Mouse (Mus musculus) heart, embryonic 16.5 days (tissue): Measurements from ENCODE around the gene Asf1b. TPM values are rescaled to one million over a fixed set of nuclear protein-coding genes. Genes with fewer than 3 reads are reported as not detected.

Source experiments
- ATAC-seq: fragments of 200-750 bp; cut with Nextera tagmentation; replicated peaks from 2 replicates; pipeline ENCODE4 v1.8.0; 2017; ENCODE audit warnings: moderate number of reproducible peaks; ENCODE audit not compliant: insufficient read depth, low FRiP score; ENCODE audit errors: extremely low read depth
- H3K27ac ChIP-seq: fragments of 300-500 bp; sonication (generic); 2 replicates; pipeline ENCODE4 v1.5.1; 2014; ENCODE audit warnings: mild to moderate bottlenecking, low read length, control low read depth, moderate library complexity
- H3K27me3 ChIP-seq: fragments of 300-500 bp; sonication (generic); 2 replicates; pipeline ENCODE4 v1.6.1; 2014; ENCODE audit warnings: low read length, mixed read lengths; ENCODE audit not compliant: control insufficient read depth, insufficient read depth
- H3K36me3 ChIP-seq: fragments of 300-500 bp; sonication (generic); 2 replicates; pipeline ENCODE4 v1.6.1; 2014; ENCODE audit not compliant: control insufficient read depth, insufficient read depth
- H3K4me1 ChIP-seq: fragments of 300-500 bp; sonication (generic); 2 replicates; pipeline ENCODE4 v1.6.1; 2014; ENCODE audit warnings: low read length, mixed read lengths; ENCODE audit not compliant: control insufficient read depth, insufficient read depth
- H3K4me2 ChIP-seq: fragments of 300-500 bp; sonication (generic); 2 replicates; pipeline ENCODE4 v1.6.1; 2014; ENCODE audit warnings: low read depth, mild to moderate bottlenecking, control low read depth, low read length
- H3K4me3 ChIP-seq: fragments of 300-500 bp; sonication (generic); 2 replicates; pipeline ENCODE4 v1.5.1; 2014; ENCODE audit warnings: mild to moderate bottlenecking, control low read depth, low read length
- H3K9ac ChIP-seq: fragments of 300-500 bp; sonication (generic); 2 replicates; pipeline ENCODE4 v1.6.1; 2014; ENCODE audit warnings: low read length, control low read depth
- H3K9me3 ChIP-seq: fragments of 300-500 bp; sonication (generic); replicated peaks from 2 replicates; pipeline ENCODE4 v1.6.1; 2016; ENCODE audit warnings: low read length; ENCODE audit not compliant: control insufficient read depth
- WGBS: fragments of 180-500 bp; shearing (Covaris S2); extraction: QIAGEN DNeasy Blood & Tissue Kit; methylation state at CpG from one replicate; pipeline ENCODE4 v1.1.7; 2014; 5-methylcytosine and 5-hydroxymethylcytosine counted together
- polyA plus RNA-seq: library from polyadenylated mRNA; unstranded; fragments of >200 nt; fragmentation: Nextera tagmentation; extraction: Ambion mirVana; gene quantifications from 2 replicates; pipeline ENCODE4 v1.2.1, GENCODE M21; 2015

Asf1b gene
- polyA plus RNA-seq, 1 experiment from 2014 or later: 69.1 TPM

DNA sequence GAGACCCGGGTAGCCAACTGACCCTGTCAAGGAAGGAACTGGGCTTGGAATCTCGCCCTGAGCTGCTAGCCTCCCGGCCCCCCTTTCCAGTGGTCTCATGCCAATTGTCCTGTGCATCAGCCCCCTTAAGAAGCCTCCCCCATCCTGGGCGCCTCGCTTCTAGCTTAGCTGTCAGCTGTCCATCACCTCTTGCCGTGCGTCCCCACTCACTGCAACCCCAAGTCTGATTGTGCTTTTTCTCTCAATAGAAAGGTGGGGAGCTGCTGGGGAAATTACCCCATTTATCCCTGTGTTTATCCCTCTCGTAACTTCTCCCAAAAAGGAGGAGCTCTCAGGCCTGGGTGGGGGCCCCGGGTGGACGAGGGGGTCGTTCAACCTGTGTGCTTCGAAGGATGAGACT is 40.7 kb downstream of the Asf1b start:
- ATAC-seq: no peak
- peak overlapping the region; percentile 92 for H3K9ac ChIP-seq
- peak overlapping the region; percentile 97 for H3K27ac ChIP-seq
- peaks cover 20% of the 10 kb centered on the region for H3K4me1 ChIP-seq
- 29% methylated on average over 12 of the region's 12 CpGs for WGBS
- H3K4me2 ChIP-seq: peak overlapping the region; percentile 97
- peak overlapping the region; percentile 88 for H3K4me3 ChIP-seq
- no peaks in the 10 kb centered on the region for H3K9me3 ChIP-seq
- H3K27me3 ChIP-seq: no peaks in the 10 kb centered on the region
- H3K36me3 ChIP-seq: peaks cover 45% of the 10 kb centered on the region

DNA sequence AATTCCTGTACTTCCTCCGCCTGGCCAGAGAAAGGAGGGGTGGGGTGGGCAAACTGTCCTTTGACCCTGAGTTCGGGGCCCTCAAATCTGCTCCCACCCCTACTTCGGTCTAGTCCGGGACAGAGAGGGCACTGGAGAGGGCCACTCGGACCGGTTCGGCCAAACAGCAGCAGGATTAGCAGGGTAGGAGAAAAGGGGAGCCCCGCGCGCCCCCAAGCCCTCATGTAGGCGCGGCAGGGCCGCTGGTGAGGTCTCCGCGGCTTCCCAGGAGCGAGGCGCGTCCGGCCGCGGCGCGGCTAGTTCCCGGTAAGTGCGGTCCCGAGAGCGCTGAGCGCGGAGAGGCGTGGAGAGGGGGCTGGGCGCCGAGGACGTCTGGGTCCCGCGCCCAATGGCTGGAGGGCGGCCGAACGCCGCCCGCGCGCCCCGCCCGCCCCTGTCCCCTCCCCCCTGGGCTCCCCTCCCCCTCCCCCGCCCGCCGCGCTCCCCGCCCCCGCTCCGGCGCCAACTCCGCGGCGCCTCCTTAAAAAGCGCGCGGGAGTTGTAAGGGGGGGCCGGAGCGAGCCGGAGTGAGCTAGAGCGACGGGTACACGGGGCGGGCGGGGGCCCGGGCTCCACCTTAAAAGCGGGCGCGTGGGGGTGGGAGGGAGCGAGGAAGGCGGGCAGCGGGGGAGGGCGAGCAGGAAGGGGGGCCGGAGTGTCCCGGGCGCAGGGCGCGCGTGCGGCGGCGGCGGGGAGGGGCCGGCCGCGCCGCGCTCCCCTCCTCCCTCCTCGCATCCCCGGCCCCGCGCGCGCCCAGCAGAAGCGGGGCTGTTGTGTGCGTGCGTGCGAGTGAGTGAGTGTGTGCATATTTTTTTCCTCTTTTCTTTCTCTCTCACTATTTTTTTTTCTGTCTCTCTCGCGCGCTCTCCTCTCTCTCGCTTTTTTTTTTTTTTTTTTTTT is 41.5 kb downstream of the Asf1b start:
- no peaks in the 10 kb centered on the region for H3K9me3 ChIP-seq
- ATAC-seq: peak; percentile 84
- no peaks in the 10 kb centered on the region; the same call in 1 of the 2 replicates for H3K27me3 ChIP-seq
- H3K27ac ChIP-seq: peak overlapping the region; percentile 97
- peak overlapping the region; percentile 92 for H3K9ac ChIP-seq
- under 1% methylated on average over 49 of the region's 103 CpGs for WGBS
- peak overlapping the region; percentile 88 for H3K4me3 ChIP-seq
- peaks cover 39% of the 10 kb centered on the region for H3K36me3 ChIP-seq
- H3K4me1 ChIP-seq: peaks cover 20% of the 10 kb centered on the region
- peak overlapping the region; percentile 97 for H3K4me2 ChIP-seq

DNA sequence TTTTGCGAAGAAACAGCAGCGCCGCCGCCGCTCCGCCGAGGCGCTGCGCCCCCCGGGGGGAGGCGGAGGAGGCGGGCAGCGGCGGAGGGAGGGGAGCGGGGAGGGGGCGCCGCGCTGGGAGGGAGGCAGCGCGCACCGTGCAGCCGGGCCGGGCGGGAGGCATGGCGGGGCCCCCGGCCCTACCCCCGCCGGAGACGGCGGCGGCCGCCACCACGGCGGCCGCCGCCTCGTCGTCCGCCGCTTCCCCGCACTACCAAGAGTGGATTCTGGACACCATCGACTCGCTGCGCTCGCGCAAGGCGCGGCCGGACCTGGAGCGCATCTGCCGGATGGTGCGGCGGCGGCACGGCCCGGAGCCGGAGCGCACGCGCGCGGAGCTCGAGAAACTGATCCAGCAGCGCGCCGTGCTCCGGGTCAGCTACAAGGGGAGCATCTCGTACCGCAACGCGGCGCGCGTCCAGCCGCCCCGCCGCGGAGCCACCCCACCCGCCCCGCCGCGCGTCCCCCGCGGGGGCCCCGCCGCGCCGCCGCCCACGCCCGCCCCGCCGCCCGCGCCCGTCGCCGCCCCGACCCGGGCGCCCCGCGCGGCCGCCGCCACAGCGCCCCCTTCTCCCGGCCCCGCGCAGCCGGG is 42.3 kb downstream of the Asf1b start, which contains the start of gene Samd1:
Gene Samd1, plus strand, starts transcription at position 162 of the 631 bp plus-strand sequence.
- Histone ChIP-seq H3K36me3 (peaks cover 32% of the 10 kb centered on the region), H3K9ac (peak within 1 kb of the TSS; percentile 92), H3K4me2 (peak within 1 kb of the TSS; percentile 97), H3K4me3 (peak within 1 kb of the TSS; percentile 88), H3K27ac (peak within 1 kb of the TSS; percentile 97), H3K27me3 (no peaks in the 10 kb centered on the region; the same call in 1 of the 2 replicates), H3K4me1 (peaks cover 20% of the 10 kb centered on the region), H3K9me3 (no peaks in the 10 kb centered on the region)
- WGBS: under 1% methylated on average over 69 of the region's 112 CpGs
- no peak for ATAC-seq

DNA sequence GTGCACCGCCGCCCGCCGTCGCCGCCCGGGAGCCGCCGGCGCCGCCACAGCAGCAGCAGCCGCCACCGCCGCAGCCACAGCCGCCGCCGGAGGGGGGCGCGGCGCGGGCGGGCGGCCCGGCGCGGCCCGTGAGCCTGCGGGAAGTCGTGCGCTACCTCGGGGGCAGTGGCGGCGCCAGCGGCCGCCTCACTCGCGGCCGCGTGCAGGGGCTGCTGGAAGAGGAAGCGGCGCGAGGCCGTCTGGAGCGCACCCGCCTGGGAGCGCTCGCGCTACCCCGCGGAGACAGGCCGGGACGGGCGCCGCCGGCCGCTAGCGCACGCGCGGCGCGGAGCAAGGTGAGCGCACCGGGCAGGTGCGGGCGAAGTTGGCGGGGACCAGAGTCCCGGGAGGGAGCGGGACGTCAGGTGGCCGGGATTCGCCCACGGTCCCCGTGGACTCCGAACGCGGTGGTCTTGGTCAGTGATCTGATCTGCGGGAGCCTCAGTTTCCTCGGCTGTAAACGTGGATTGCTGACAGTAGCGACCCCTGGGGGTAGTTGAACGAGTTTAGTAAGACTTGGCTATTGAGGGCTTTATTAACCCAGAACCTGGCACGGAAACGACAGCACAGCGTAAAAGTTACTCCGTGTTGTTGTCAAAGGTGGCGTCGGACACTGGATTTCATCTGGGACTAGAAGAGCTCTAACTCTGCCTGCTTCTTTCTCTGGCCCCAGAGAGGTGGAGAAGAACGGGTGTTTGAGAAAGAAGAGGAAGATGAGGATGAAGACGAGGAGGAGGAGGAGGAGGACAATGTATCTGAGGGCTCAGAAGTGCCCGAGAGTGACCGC is 43.1 kb downstream of the Asf1b start:
- peak overlapping the region; percentile 88 for H3K4me3 ChIP-seq
- peaks cover 30% of the 10 kb centered on the region for H3K36me3 ChIP-seq
- peaks cover 25% of the 10 kb centered on the region for H3K4me1 ChIP-seq
- ATAC-seq: peak; percentile 5; the same call in 1 of the 2 replicates
- H3K27me3 ChIP-seq: no peaks in the 10 kb centered on the region; the same call in 1 of the 2 replicates
- H3K9me3 ChIP-seq: no peaks in the 10 kb centered on the region
- H3K27ac ChIP-seq: peak overlapping the region; percentile 97
- WGBS: under 1% methylated on average over 70 of the region's 92 CpGs
- H3K9ac ChIP-seq: peak overlapping the region; percentile 92
- peak overlapping the region; percentile 68 for H3K4me2 ChIP-seq

- no peak for ATAC-seq
- Histone ChIP-seq H3K27ac (no peak overlapping the region), H3K9me3 (no peaks in the 10 kb centered on the region), H3K4me2 (peak overlapping the region; percentile 68), H3K9ac (peak overlapping the region; percentile 92), H3K4me1 (peaks cover 32% of the 10 kb centered on the region), H3K27me3 (no peaks in the 10 kb centered on the region; the same call in 1 of the 2 replicates), H3K4me3 (peak overlapping the region; percentile 88), H3K36me3 (peaks cover 24% of the 10 kb centered on the region)
- 61% methylated on average over 16 of the region's 16 CpGs for WGBS
Measured at GRCm38 (mm10) chr8:83999057-83999705, 43.9 kb downstream of the Asf1b start.

DNA sequence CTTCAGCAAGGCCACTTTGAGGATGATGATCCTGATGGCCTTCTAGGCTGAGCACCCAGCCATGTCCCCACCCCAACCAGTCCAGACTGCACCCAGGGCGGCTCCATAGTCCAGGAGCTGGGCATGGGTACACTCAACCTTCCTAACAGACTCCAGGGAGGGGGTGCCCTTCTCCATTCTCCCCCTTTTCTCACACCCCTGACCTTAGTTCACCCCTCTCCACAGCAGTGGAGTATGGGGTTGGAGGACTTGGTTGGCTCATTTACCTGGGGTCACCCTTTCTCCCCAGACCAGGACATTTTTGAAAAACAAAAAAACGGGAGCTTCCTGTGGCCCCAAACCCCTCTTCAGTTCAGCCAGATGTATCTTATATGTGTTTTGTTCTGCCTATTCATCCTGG is 44.5 kb downstream of the Asf1b start:
- 89% methylated on average over 2 of the region's 2 CpGs for WGBS
- Histone ChIP-seq H3K4me3 (no peak overlapping the region), H3K4me2 (no peak overlapping the region), H3K27me3 (no peaks in the 10 kb centered on the region; the same call in 1 of the 2 replicates), H3K36me3 (peaks cover 18% of the 10 kb centered on the region), H3K4me1 (peaks cover 33% of the 10 kb centered on the region), H3K9ac (no peak overlapping the region), H3K27ac (no peak overlapping the region), H3K9me3 (no peaks in the 10 kb centered on the region)
- ATAC-seq: no peak

DNA sequence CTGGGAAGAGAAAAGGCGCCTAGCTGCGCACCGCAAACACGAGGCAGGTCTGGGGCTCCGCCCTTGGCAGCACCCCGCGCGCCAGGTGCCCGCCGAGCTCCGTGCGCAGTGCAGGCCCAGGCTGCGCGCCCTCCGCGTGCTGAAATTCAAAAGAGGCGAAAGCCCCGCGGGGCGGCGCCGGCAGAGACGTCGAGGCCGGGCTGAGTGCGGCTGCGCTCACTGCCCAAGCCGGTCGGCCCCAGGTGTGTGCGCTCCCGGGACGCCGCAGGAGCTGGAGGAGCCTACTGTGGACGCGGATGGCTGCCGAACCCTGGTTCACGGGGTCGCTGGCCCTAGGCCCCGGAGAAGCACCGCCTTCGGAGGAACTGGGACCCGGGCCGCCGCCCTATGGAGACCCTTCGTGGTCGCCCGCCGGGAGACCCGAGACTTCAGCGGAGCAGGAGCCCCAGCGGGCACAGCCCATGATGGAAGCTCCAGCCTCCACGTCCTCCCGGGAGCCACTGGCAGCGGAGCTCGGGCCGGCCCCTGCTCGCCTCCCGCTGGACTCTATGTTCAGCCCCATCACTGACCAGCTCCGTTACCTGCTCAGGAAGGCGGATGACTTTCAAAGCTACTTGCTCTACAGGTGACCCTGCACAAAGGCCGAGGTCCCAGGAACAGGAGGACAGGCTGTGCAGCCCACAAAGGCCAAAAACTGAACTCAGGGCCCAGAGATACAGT is 46.1 kb downstream of the Asf1b start, which contains the start of gene 1700067K01Rik:
Gene 1700067K01Rik, plus strand, starts transcription at position 222 of the 720 bp plus-strand sequence.
- peak within 1 kb of the TSS; percentile 7; the same call in 1 of the 2 replicates for H3K9ac ChIP-seq
- H3K4me3 ChIP-seq: no peak within 1 kb of the TSS
- no peak within 1 kb of the TSS for H3K27ac ChIP-seq

More for the DNA sequence above, 46.1 kb downstream of the Asf1b start, which contains the start of gene 1700067K01Rik:
- 54% methylated on average over 60 of the region's 61 CpGs for WGBS
- no peaks in the 10 kb centered on the region for H3K9me3 ChIP-seq
- no peaks in the 10 kb centered on the region; the same call in 1 of the 2 replicates for H3K27me3 ChIP-seq
- H3K4me2 ChIP-seq: no peak within 1 kb of the TSS
- no peak for ATAC-seq
- peaks cover 14% of the 10 kb centered on the region for H3K36me3 ChIP-seq
- peaks cover 31% of the 10 kb centered on the region for H3K4me1 ChIP-seq
